Mouse (Mus musculus) G1E-ER4 (cell line): ENCODE measurements around the gene Fstl3. TPM values are rescaled to one million over a fixed set of nuclear protein-coding genes. Genes with fewer than 3 reads are reported as not detected.

Experiments used
- GATA1 ChIP-seq: IDR thresholded peaks from one replicate; pipeline ENCODE4 v1.8.0; 2012; ENCODE audit warnings: low read length, inconsistent platforms
- polyA plus RNA-seq: library from polyadenylated mRNA; stranded (reverse); fragments of >175 nt; gene quantifications from 2 replicates; pipeline ENCODE4 v1.2.3, GENCODE M21; 2012

Fstl3 gene
- 0.06 and 0.11 TPM in 2 replicates for polyA plus RNA-seq

DNA sequence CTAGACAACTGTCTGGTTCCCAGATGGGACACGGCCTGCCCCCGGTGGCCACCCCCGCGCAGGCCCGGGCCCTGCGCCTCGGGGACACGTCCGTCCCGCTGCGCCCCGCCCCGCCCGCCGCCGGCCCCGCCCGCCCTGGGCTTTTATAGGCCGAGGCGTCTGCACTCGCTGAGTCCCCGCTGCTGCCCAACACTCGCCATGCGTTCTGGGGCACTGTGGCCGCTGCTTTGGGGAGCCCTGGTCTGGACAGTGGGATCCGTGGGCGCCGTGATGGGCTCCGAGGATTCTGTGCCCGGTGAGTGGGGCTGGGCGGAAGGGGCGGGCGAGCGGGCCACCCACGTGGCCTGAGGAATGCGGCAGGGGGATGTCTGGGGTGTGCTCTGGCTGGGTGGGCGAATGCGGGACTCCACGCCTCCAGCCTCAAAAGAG, at the start of gene Fstl3:
Fstl3 (plus strand) TSS at position 170 of the 429 bp plus-strand sequence.
- no peak for TF ChIP-seq GATA1

- no peak for TF ChIP-seq GATA1
These were observed 48.5 kb upstream of the Fstl3 start for GRCm38 (mm10) chr10:79728323-79729249.

DNA sequence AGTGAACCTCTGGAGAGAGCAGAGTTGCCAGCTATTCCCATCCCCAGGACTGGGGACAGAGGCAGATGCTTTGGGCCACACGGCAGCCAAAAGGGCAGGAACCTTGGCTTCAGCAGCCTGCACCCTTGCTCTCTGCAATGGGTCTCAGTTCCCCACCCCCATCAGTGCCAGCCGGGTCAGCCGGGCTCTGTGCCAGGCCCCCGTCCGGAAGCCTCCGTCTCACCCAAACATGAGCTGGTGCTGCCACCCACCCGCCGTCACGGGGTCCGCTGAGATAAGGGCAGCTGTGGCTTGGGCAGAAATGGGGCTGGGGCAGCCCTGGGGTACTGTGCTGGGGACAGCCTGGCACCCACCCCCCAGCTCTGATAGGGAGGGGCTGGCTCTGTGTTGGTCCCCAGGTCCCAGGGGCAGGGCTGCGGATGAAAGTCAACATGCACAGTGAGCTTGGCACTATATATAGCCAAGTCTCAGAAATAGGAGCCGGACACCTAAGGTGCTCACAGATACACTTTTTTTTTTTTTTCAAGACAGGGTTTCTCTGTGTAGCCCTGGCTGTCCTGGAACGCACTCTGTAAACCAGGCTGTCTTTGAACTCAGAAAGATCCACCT, 47.6 kb upstream of the Fstl3 start:
- TF ChIP-seq GATA1, result no peak

- no peak for TF ChIP-seq GATA1
These were observed 44.6 kb upstream of the Fstl3 start for GRCm38 (mm10) chr10:79732500-79732899.

GRCm38 (mm10) chr10:79733847-79734246, 43.2 kb upstream of the Fstl3 start:
- TF ChIP-seq GATA1, result no peak

DNA sequence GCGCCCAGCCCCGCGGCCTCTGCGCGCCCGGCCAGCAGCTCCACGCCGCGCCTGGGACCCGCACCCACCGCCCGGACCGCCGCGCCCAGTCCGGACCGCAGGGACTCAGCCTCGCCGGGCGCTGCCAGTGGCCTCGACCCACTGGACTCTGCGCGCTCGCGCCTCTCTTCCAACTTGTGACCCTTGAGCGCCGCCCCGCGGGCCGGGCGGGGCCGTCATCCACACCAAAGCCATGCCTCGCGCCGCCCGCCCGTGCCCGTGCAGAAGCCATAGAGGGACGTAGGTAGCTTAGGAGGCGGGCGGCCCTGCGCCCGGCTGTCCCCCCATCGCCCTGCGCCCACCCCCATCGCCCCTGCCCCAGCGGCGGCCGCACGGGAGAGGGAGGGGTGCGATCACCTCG, 41.7 kb upstream of the Fstl3 start:
- TF ChIP-seq GATA1, result no peak

GRCm38 (mm10) chr10:79736706-79737105, 40.4 kb upstream of the Fstl3 start:
- TF ChIP-seq GATA1, result no peak

- no peak for TF ChIP-seq GATA1
These were observed 38.8 kb upstream of the Fstl3 start for GRCm38 (mm10) chr10:79738259-79738658.

DNA sequence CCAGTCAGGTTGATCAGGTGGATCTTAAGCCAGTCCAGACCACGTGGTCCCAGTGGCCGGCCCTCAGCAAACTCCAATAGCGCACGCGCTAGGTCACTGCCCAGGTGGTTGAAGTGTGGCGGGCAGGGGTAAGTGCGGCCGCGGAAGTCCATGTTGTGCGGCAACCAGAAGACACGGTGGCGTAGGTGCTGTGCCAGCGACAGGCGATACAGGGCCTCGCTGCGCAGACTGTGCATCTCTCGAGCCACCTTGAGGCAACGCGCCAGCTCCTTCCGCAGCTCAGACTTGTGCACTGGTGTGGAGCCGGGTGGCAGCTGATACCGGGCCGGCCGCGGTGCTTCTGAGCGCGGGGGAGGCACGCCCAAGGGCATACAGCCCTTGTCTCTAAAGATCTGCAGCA, 37.8 kb upstream of the Fstl3 start:
- no peak for TF ChIP-seq GATA1

- no peak for TF ChIP-seq GATA1
These were observed 36.2 kb upstream of the Fstl3 start for GRCm38 (mm10) chr10:79740863-79741262.

- no peak for TF ChIP-seq GATA1
These were observed 33.9 kb upstream of the Fstl3 start for GRCm38 (mm10) chr10:79743161-79743560.

GRCm38 (mm10) chr10:79743650-79744365, 33.3 kb upstream of the Fstl3 start:
- TF ChIP-seq GATA1, result no peak

GRCm38 (mm10) chr10:79745411-79745810, 31.7 kb upstream of the Fstl3 start:
- TF ChIP-seq GATA1, result no peak

DNA sequence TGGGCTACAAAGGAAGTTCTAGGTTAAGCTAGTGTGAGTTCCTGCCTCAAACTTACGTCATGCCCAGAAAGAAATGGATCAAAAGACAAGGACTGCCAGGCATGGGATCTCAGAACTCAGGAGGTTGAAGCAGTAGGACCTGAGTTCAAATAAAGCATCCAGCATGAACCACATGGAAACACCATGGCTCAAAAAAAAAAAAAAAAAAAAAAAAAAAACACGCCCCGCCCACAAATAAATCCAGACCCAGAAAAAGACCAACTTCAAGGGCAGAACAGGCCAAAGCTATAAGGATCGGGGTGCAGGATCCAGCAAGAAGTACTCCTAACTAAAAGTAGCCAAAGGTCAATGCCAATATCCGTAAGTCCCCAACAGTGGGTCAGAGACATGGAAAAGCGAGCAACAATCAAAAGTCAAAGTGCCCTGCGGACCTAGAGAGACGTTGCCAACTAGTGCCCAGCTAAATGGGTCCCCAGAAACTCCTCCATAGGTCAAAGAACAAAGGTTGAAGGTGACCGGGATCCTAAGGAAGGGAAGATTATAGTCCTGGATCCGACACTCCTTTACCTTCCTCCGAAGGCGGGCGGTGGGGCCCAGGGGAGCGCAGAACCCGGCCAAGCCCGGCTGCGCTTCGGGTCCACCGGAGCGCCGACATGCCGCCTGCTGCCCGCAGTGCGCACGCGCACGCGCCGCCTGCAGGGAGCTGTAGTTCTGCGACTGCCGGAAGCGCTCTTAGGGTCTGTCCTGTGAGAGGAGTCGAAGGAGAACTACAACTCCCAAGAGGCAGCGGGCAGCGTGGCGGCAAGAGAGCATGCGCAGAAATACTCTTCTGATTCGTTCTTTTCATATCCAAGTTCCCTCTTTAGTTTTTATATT, 30.9 kb upstream of the Fstl3 start, which contains the start of gene Polrmt:
Polrmt (minus strand) TSS at position 684 of the 876 bp plus-strand sequence.
- no peak for TF ChIP-seq GATA1

DNA sequence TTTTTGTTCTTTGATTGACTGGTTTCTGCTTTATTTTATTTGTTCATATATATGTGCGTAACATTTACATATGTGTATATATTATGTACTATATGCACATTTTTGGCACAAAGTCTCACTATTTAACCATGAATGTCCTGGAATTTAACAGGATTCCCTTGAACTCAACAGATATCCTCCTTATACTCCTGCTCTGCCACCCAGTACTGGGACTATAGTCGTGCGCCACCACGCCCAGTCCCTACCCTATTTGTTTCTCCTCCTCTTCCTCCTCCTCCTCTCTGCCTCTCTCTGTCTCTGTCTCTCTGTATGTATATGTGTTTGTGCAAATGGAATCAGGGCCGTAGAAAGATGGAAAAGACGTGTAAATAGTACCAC, 30.3 kb upstream of the Fstl3 start:
- no peak for TF ChIP-seq GATA1
